Mouse (Mus musculus) CH12.LX (cell line): Measurements from ENCODE around the gene Zeb2. TPM values are rescaled to one million over a fixed set of nuclear protein-coding genes. Genes with fewer than 3 reads are reported as not detected.

Experiments used
- DNase-seq: peaks from one replicate; pipeline ENCODE4 v3.0.0-alpha.2; 2013; ENCODE audit errors: extremely low read depth
- H3K27ac ChIP-seq: 2 replicates; pipeline ENCODE4 v1.5.1; 2012; ENCODE audit warnings: low read depth, mild to moderate bottlenecking, control low read depth, moderate library complexity; ENCODE audit not compliant: insufficient read depth
- H3K27me3 ChIP-seq: replicated peaks from 2 replicates; pipeline ENCODE3; 2012; ENCODE audit warnings: inconsistent platforms
- H3K36me3 ChIP-seq, 2 experiments: replicated peaks in 1 of 2; 2 replicates each; pipeline versions ENCODE3 to v1.6.1; 2012; ENCODE audit warnings: inconsistent platforms in 1 of 2, low read length in 1 of 2, mild to moderate bottlenecking in 1 of 2, mixed read lengths in 1 of 2, moderate library complexity in 1 of 2; ENCODE audit not compliant: control insufficient read depth in 1 of 2, insufficient read depth in 1 of 2
- H3K4me1 ChIP-seq, 2 experiments: 2 replicates each; pipeline ENCODE4 v1.6.1; 2012; ENCODE audit warnings: inconsistent platforms in 1 of 2, moderate library complexity in 1 of 2; ENCODE audit not compliant: insufficient read depth in 2 of 2, control insufficient read depth in 1 of 2
- H3K4me2 ChIP-seq: 2 replicates; pipeline ENCODE4 v1.6.1; 2012; ENCODE audit warnings: low read depth, mild to moderate bottlenecking, control low read depth; ENCODE audit not compliant: poor library complexity, insufficient read depth, severe bottlenecking
- H3K4me3 ChIP-seq, 3 experiments: fragments of 150-350 bp in 1 of 3; sonication (generic) in 1 of 3; replicated peaks in 1 of 3; 2 replicates each; pipeline versions ENCODE3 to v1.5.1; 2011 to 2012; ENCODE audit warnings: low read depth in 2 of 3, low read length in 2 of 3, mild to moderate bottlenecking in 2 of 3, moderate library complexity in 2 of 3, control low read depth in 1 of 3, improper control_type of control experiment in 1 of 3, inconsistent platforms in 1 of 3, mixed read lengths in 1 of 3; ENCODE audit not compliant: poor library complexity in 1 of 3
- H3K79me2 ChIP-seq: replicated peaks from 2 replicates; pipeline ENCODE4 v1.6.1; 2012; ENCODE audit warnings: mild to moderate bottlenecking, moderate library complexity; ENCODE audit not compliant: control insufficient read depth, poor library complexity, insufficient read depth, severe bottlenecking; ENCODE audit errors: extremely low read depth
- H3K9ac ChIP-seq: 2 replicates; pipeline ENCODE4 v1.6.1; 2012; ENCODE audit warnings: low read depth, mild to moderate bottlenecking, control low read depth, moderate library complexity; ENCODE audit not compliant: insufficient read depth
- H3K9me3 ChIP-seq: replicated peaks from 2 replicates; pipeline ENCODE3; 2012; ENCODE audit warnings: low read length, inconsistent platforms, mixed read lengths
- BHLHE40 ChIP-seq: IDR thresholded peaks from 2 replicates; pipeline ENCODE4 v1.6.1; 2011; ENCODE audit warnings: mild to moderate bottlenecking, low read depth, low read length, improper control_type of control experiment
- CHD2 ChIP-seq: IDR thresholded peaks from 2 replicates; pipeline ENCODE4 v1.6.1; 2011; ENCODE audit warnings: low read length, improper control_type of control experiment
- E2F4 ChIP-seq: IDR thresholded peaks from 2 replicates; pipeline ENCODE4 v1.6.1; 2011; ENCODE audit warnings: low read depth, low read length, improper control_type of control experiment; ENCODE audit not compliant: insufficient replicate concordance
- KAT2A ChIP-seq: IDR thresholded peaks from 2 replicates; pipeline ENCODE4 v1.6.1; 2012; ENCODE audit warnings: low read length, improper control_type of control experiment, inconsistent platforms; ENCODE audit not compliant: insufficient replicate concordance
- MAFK ChIP-seq: IDR thresholded peaks from 2 replicates; pipeline ENCODE4 v1.6.1; 2011; ENCODE audit warnings: low read length, improper control_type of control experiment; ENCODE audit not compliant: insufficient replicate concordance
- MAX ChIP-seq: IDR thresholded peaks from 2 replicates; pipeline ENCODE4 v1.6.1; 2011; ENCODE audit warnings: low read length, improper control_type of control experiment
- MAZ ChIP-seq: IDR thresholded peaks from 2 replicates; pipeline ENCODE4 v1.6.1; 2012; ENCODE audit warnings: low read depth, mild to moderate bottlenecking, inconsistent platforms, low read length, improper control_type of control experiment, moderate library complexity
- MXI1 ChIP-seq: IDR thresholded peaks from 2 replicates; pipeline ENCODE4 v1.6.1; 2011; ENCODE audit warnings: mild to moderate bottlenecking, low read depth, low read length, improper control_type of control experiment
- MYC ChIP-seq: IDR thresholded peaks from 2 replicates; pipeline ENCODE4 v1.6.1; 2011; ENCODE audit warnings: low read depth, mild to moderate bottlenecking, improper control_type of control experiment, low read length
- NELFE ChIP-seq: IDR thresholded peaks from 2 replicates; pipeline ENCODE4 v1.6.1; 2011; ENCODE audit warnings: low read depth, low read length, improper control_type of control experiment
- SIN3A ChIP-seq: IDR thresholded peaks from 2 replicates; pipeline ENCODE4 v1.6.1; 2012; ENCODE audit warnings: low read length, improper control_type of control experiment, inconsistent platforms
- TBP ChIP-seq: conservative IDR thresholded peaks from 2 replicates; pipeline ENCODE4 v1.6.1; 2011; ENCODE audit warnings: low read depth, low read length, improper control_type of control experiment
- TCF12 ChIP-seq: IDR thresholded peaks from 2 replicates; pipeline ENCODE4 v1.6.1; 2014; ENCODE audit warnings: low read depth, mild to moderate bottlenecking, inconsistent platforms, low read length, improper control_type of control experiment
- USF1 ChIP-seq: IDR thresholded peaks from 2 replicates; pipeline ENCODE4 v1.6.1; 2014; ENCODE audit warnings: low read depth, mild to moderate bottlenecking, inconsistent platforms, low read length, improper control_type of control experiment
- ZC3H11A ChIP-seq: IDR thresholded peaks from 2 replicates; pipeline ENCODE4 v1.6.1; 2012; ENCODE audit warnings: low read depth, mild to moderate bottlenecking, inconsistent platforms, low read length, improper control_type of control experiment
- ZNF384 ChIP-seq: IDR thresholded peaks from 2 replicates; pipeline ENCODE4 v1.6.1; 2012; ENCODE audit warnings: low read depth, low read length, improper control_type of control experiment, inconsistent platforms
- dilution Hi-C: fragments of 300-500 bp; cut with MboI; formaldehyde crosslinking; loops from 2 replicates; pipeline ENCODE4 v1.14.3; 2020; ENCODE audit warnings: low sequenced_read_pairs; ENCODE audit not compliant: extremely low pct_unique_long_range_greater_than_20kb, extremely low pct_ligation_motif_present
- in situ Hi-C: fragments of 300-500 bp; cut with MboI; formaldehyde crosslinking; loops from 3 replicates; pipeline ENCODE4 v1.14.3; 2019; ENCODE audit warnings: low sequenced_read_pairs, low pct_ligation_motif_present, low pct_unique_long_range_greater_than_20kb, mixed read lengths
- polyA plus RNA-seq: library from polyadenylated mRNA; unstranded; fragments of >175 nt; gene quantifications from 2 replicates; pipeline ENCODE4 v1.2.1, GENCODE M21; 2012; ENCODE audit warnings: low read depth; ENCODE audit not compliant: insufficient read length
- total RNA-seq, 2 experiments: library from RNA; depleted of rRNA; stranded (reverse); fragments of 300-350 nt in 1 of 2; fragments of >200 nt in 1 of 2; gene quantifications; 2 replicates each; pipeline ENCODE4 v1.2.3; 2012 to 2014

Gene Zeb2
- total and polyA plus RNA-seq, 3 experiments, result 12.9 to 25.8 (median 20.8) TPM

GRCm38 (mm10) chr2:45116531-45117024 is 617 bp downstream of the Zeb2 start:
- dilution Hi-C loops, result no loop called here

GRCm38 (mm10) chr2:45115720-45116495 is 1.3 kb downstream of the Zeb2 start:
- DNase-seq, result no peak
- no peaks in the 10 kb centered on the region for H3K36me3 ChIP-seq
- H3K27ac ChIP-seq, result peak overlapping the region; percentile 74
- H3K9ac ChIP-seq, result peak overlapping the region; percentile 99
- TF ChIP-seq MAFK (0 out of 2 replicates have a peak, but pooled peaks have one; percentile 12), ZNF384 (peak; percentile 37; the same call in 1 of the 2 replicates), TCF12 (no peak; the same call in 1 of the 2 replicates), SIN3A (peak; percentile 43), KAT2A (no peak), NELFE (0 out of 2 replicates have a peak, but pooled peaks have one; percentile 5), MXI1 (0 out of 2 replicates have a peak, but pooled peaks have one; percentile 7), MAZ (no peak), MYC (0 out of 2 replicates have a peak, but pooled peaks have one; percentile 35), CHD2 (peak; percentile 59)
- H3K27me3 ChIP-seq, result no peaks in the 10 kb centered on the region
- in situ Hi-C loops (loop anchor here (25.0 kb wide), 2 partner anchors 654 to 1321 kb away; no protein-coding TSS in a partner anchor), dilution Hi-C loops (no loop called here)
- peaks cover 23% of the 10 kb centered on the region for H3K79me2 ChIP-seq
- peak overlapping the region; percentile 84 for H3K4me2 ChIP-seq
- H3K4me1 ChIP-seq, result peaks cover 2 to 36% of the 10 kb centered on the region in 2 experiments; a peak in 2 of 4 replicates
- peak overlapping the region; percentile 54 to 77 (median 67) for H3K4me3 ChIP-seq
- no peaks in the 10 kb centered on the region for H3K9me3 ChIP-seq

More at GRCm38 (mm10) chr2:45116531-45117024, 617 bp downstream of the Zeb2 start:
- Histone ChIP-seq H3K4me2 (peak overlapping the region; percentile 84), H3K4me3 (peak overlapping the region; percentile 54 to 77 (median 67)), H3K27ac (peak overlapping the region; percentile 74), H3K9me3 (no peaks in the 10 kb centered on the region), H3K79me2 (peaks cover 16% of the 10 kb centered on the region), H3K4me1 (peaks cover 2 to 36% of the 10 kb centered on the region in 2 experiments; a peak in 2 of 4 replicates), H3K9ac (peak overlapping the region; percentile 99), H3K27me3 (no peaks in the 10 kb centered on the region), H3K36me3 (no peaks in the 10 kb centered on the region)
- no peak for TF ChIP-seq E2F4
- TF ChIP-seq USF1, result no peak
- TF ChIP-seq NELFE, result 0 out of 2 replicates have a peak, but pooled peaks have one; percentile 2
- peak; percentile 39; the same call in 1 of the 2 replicates for TF ChIP-seq MAX
- 0 out of 2 replicates have a peak, but pooled peaks have one; percentile 8 for TF ChIP-seq MXI1
- no peak for TF ChIP-seq ZC3H11A
- peak; percentile 85 for TF ChIP-seq BHLHE40
- 0 out of 2 replicates have a peak, but pooled peaks have one; percentile 28 for TF ChIP-seq SIN3A
- TF ChIP-seq MAZ, result 0 out of 2 replicates have a peak, but pooled peaks have one; percentile 32
- TF ChIP-seq TBP, result 0 out of 2 replicates have a peak, but pooled peaks have one; percentile 21
- in situ Hi-C loops, result loop anchor here (25.0 kb wide), 2 partner anchors 654 to 1321 kb away; no protein-coding TSS in a partner anchor
- no peak for DNase-seq
